Mouse (Mus musculus) limb, embryonic 11.5 days (tissue): Measurements from ENCODE around the gene Hoxb1. TPM values are rescaled to one million over a fixed set of nuclear protein-coding genes. Genes with fewer than 3 reads are reported as not detected.

Experiments used
- ATAC-seq: fragments of 200-750 bp; cut with Nextera tagmentation; 2 replicates; pipeline ENCODE4 v1.8.0; 2017; ENCODE audit warnings: low read depth; ENCODE audit not compliant: insufficient number of reproducible peaks, low FRiP score, low TSS enrichment
- DNase-seq: peaks from one replicate; pipeline ENCODE4 v3.0.0-alpha.2; 2015; ENCODE audit warnings: low spot score
- H3K27ac ChIP-seq: fragments of 300-500 bp; sonication (generic); replicated peaks from 2 replicates; pipeline ENCODE4 v1.5.1; 2014; ENCODE audit warnings: low read depth, mild to moderate bottlenecking, low read length
- H3K27me3 ChIP-seq: fragments of 300-500 bp; sonication (generic); 2 replicates; pipeline ENCODE4 v1.6.1; 2014; ENCODE audit warnings: mild to moderate bottlenecking, low read length, mixed read lengths; ENCODE audit not compliant: control insufficient read depth, insufficient read depth
- H3K36me3 ChIP-seq: fragments of 300-500 bp; sonication (generic); 2 replicates; pipeline ENCODE4 v1.6.1; 2014; ENCODE audit warnings: mild to moderate bottlenecking, low read length, moderate library complexity, mixed read lengths; ENCODE audit not compliant: control insufficient read depth, insufficient read depth
- H3K4me1 ChIP-seq: fragments of 300-500 bp; sonication (generic); 2 replicates; pipeline ENCODE4 v1.6.1; 2014; ENCODE audit warnings: low read length, mixed read lengths; ENCODE audit not compliant: control insufficient read depth, insufficient read depth
- H3K4me2 ChIP-seq: fragments of 300-500 bp; sonication (generic); 2 replicates; pipeline ENCODE4 v1.6.1; 2014; ENCODE audit warnings: low read depth, mild to moderate bottlenecking, moderate library complexity; ENCODE audit not compliant: severe bottlenecking
- H3K4me3 ChIP-seq: fragments of 300-500 bp; sonication (generic); 2 replicates; pipeline ENCODE4 v1.5.1; 2014; ENCODE audit warnings: low read depth, low read length
- H3K9ac ChIP-seq: fragments of 300-500 bp; sonication (generic); 2 replicates; pipeline ENCODE4 v1.6.1; 2014; ENCODE audit warnings: mild to moderate bottlenecking, low read length
- H3K9me3 ChIP-seq: fragments of 300-500 bp; sonication (generic); 2 replicates; pipeline ENCODE4 v1.6.1; 2016; ENCODE audit warnings: low read length; ENCODE audit not compliant: control insufficient read depth
- WGBS: fragments of 180-500 bp; shearing (Covaris S2); extraction: QIAGEN DNeasy Blood & Tissue Kit; methylation state at CpG from one replicate; pipeline ENCODE4 v1.1.7; 2014; 5-methylcytosine and 5-hydroxymethylcytosine counted together
- polyA plus RNA-seq: library from polyadenylated mRNA; unstranded; fragments of >200 nt; fragmentation: Nextera tagmentation; extraction: Ambion mirVana; gene quantifications from 2 replicates; pipeline ENCODE4 v1.2.1, GENCODE M21; 2014

Hoxb1 gene
- polyA plus RNA-seq, 1 experiment from 2014 or later, result not detected

- Histone ChIP-seq H3K4me2 (no peak overlapping the region), H3K4me3 (no peak overlapping the region), H3K27ac (no peak overlapping the region), H3K27me3 (peaks cover 81% of the 10 kb centered on the region), H3K9me3 (no peaks in the 10 kb centered on the region), H3K4me1 (peaks cover 20% of the 10 kb centered on the region), H3K36me3 (no peaks in the 10 kb centered on the region), H3K9ac (no peak overlapping the region)
- ATAC-seq (no peak), DNase-seq (no peak)
- 7% methylated on average over 5 of the region's 5 CpGs for WGBS
Measured at GRCm38 (mm10) chr11:96321846-96322245, 43.7 kb upstream of the Hoxb1 start.

GRCm38 (mm10) chr11:96322738-96323137, 42.8 kb upstream of the Hoxb1 start:
- Histone ChIP-seq H3K27ac (no peak overlapping the region), H3K4me3 (no peak overlapping the region), H3K4me1 (peaks cover 20% of the 10 kb centered on the region), H3K9me3 (no peaks in the 10 kb centered on the region), H3K4me2 (no peak overlapping the region), H3K27me3 (peaks cover 84% of the 10 kb centered on the region), H3K36me3 (no peaks in the 10 kb centered on the region), H3K9ac (no peak overlapping the region)
- WGBS, result 9% methylated on average over 6 of the region's 6 CpGs
- no peak for ATAC-seq
- no peak for DNase-seq

GRCm38 (mm10) chr11:96323154-96323553, 42.4 kb upstream of the Hoxb1 start, which contains the start of gene Hoxb3:
Hoxb3 (plus strand) TSS chr11:96323326.
- Histone ChIP-seq H3K4me3 (no peak within 1 kb of the TSS), H3K4me1 (peaks cover 20% of the 10 kb centered on the region), H3K4me2 (no peak within 1 kb of the TSS), H3K27me3 (peaks cover 84% of the 10 kb centered on the region), H3K36me3 (no peaks in the 10 kb centered on the region), H3K9me3 (no peaks in the 10 kb centered on the region), H3K9ac (no peak within 1 kb of the TSS), H3K27ac (no peak within 1 kb of the TSS)
- no peak for ATAC-seq
- 7% methylated on average over 10 of the region's 10 CpGs for WGBS
- DNase-seq, result no peak

GRCm38 (mm10) chr11:96324125-96324524, 41.4 kb upstream of the Hoxb1 start:
- DNase-seq (no peak), ATAC-seq (no peak)
- Histone ChIP-seq H3K36me3 (no peaks in the 10 kb centered on the region), H3K9me3 (no peaks in the 10 kb centered on the region), H3K4me2 (no peak overlapping the region), H3K27ac (no peak overlapping the region), H3K4me1 (peaks cover 16% of the 10 kb centered on the region), H3K27me3 (peaks cover 86% of the 10 kb centered on the region), H3K4me3 (no peak overlapping the region), H3K9ac (no peak overlapping the region)
- WGBS, result 5% methylated on average over 5 of the region's 5 CpGs

- H3K9ac ChIP-seq, result no peak overlapping the region
- H3K4me1 ChIP-seq, result peaks cover 10% of the 10 kb centered on the region
- peaks cover 90% of the 10 kb centered on the region for H3K27me3 ChIP-seq
- H3K9me3 ChIP-seq, result no peaks in the 10 kb centered on the region
- H3K4me3 ChIP-seq, result no peak overlapping the region
- H3K4me2 ChIP-seq, result no peak overlapping the region
- WGBS, result 15% methylated on average over 8 of the region's 8 CpGs
- H3K36me3 ChIP-seq, result no peaks in the 10 kb centered on the region
- ATAC-seq (no peak), DNase-seq (no peak)
- no peak overlapping the region for H3K27ac ChIP-seq
Measured at GRCm38 (mm10) chr11:96324965-96325364, 40.6 kb upstream of the Hoxb1 start.

- Histone ChIP-seq H3K27ac (no peak overlapping the region), H3K27me3 (peaks cover 90% of the 10 kb centered on the region), H3K4me2 (peak overlapping the region; percentile 34; the same call in 1 of the 2 replicates), H3K4me3 (no peak overlapping the region; the same call in 1 of the 2 replicates), H3K9me3 (no peaks in the 10 kb centered on the region), H3K9ac (no peak overlapping the region), H3K4me1 (peaks cover 7% of the 10 kb centered on the region), H3K36me3 (no peaks in the 10 kb centered on the region)
- WGBS, result 3% methylated on average over 22 of the region's 22 CpGs
- DNase-seq (peak; percentile 78), ATAC-seq (no peak)
Measured at GRCm38 (mm10) chr11:96325747-96326212, 39.8 kb upstream of the Hoxb1 start.

- no peak for DNase-seq
- Histone ChIP-seq H3K36me3 (no peaks in the 10 kb centered on the region), H3K4me3 (no peak overlapping the region), H3K4me1 (peaks cover 7% of the 10 kb centered on the region), H3K27ac (no peak overlapping the region), H3K9ac (no peak overlapping the region), H3K9me3 (no peaks in the 10 kb centered on the region), H3K27me3 (peaks cover 92% of the 10 kb centered on the region), H3K4me2 (no peak overlapping the region; the same call in 1 of the 2 replicates)
- 3% methylated on average over 12 of the region's 12 CpGs for WGBS
- ATAC-seq, result no peak
Measured at GRCm38 (mm10) chr11:96326705-96327104, 38.8 kb upstream of the Hoxb1 start.

- no peak overlapping the region for H3K27ac ChIP-seq
- no peak overlapping the region for H3K4me3 ChIP-seq
- WGBS, result 9% methylated on average over 7 of the region's 7 CpGs
- no peak for ATAC-seq
- DNase-seq, result no peak
- peaks cover 11% of the 10 kb centered on the region for H3K4me1 ChIP-seq
- no peak overlapping the region for H3K4me2 ChIP-seq
- H3K27me3 ChIP-seq, result peaks cover 92% of the 10 kb centered on the region
- H3K36me3 ChIP-seq, result no peaks in the 10 kb centered on the region
- H3K9ac ChIP-seq, result no peak overlapping the region
- H3K9me3 ChIP-seq, result no peaks in the 10 kb centered on the region
Measured at GRCm38 (mm10) chr11:96327122-96327521, 38.4 kb upstream of the Hoxb1 start.

- DNase-seq, result no peak
- Histone ChIP-seq H3K9ac (no peak overlapping the region), H3K27ac (no peak overlapping the region), H3K4me1 (peaks cover 17% of the 10 kb centered on the region), H3K4me3 (no peak overlapping the region), H3K9me3 (no peaks in the 10 kb centered on the region), H3K27me3 (peaks cover 93% of the 10 kb centered on the region), H3K4me2 (no peak overlapping the region), H3K36me3 (no peaks in the 10 kb centered on the region)
- no peak for ATAC-seq
- 15% methylated on average over 5 of the region's 5 CpGs for WGBS
Measured at GRCm38 (mm10) chr11:96327750-96328149, 37.8 kb upstream of the Hoxb1 start.
